10 mouse cellular contexts compared by ENCODE assay signal in genomic region chr14:118566214-118566688, GRCm38 (mm10).
DNase-seq lines count a peak whose midpoint lies in the region; ATAC-seq and TF ChIP-seq lines count a peak whose summit lies in the region.
"Had no signal": no experiment of that assay in that cellular context is flagged by ENCODE, and none has a peak within 500 bp of the region (broad histone marks: within the 10 kb centered on the region; RNA-seq: fewer than 3 reads in every experiment).

No protein-coding gene starts in this region.

- ATAC-seq in intestine, embryonic 14.5 days (replicated peaks; ENCODE audit: low FRiP score, low TSS enrichment, low read depth), result 0 out of 2 replicates have a peak, but pooled peaks have one; percentile 50
- peak; percentile 97 for ATAC-seq in stomach, postnatal 0 days (ENCODE audit: low FRiP score, low TSS enrichment)

- no peak overlapping the region for H3K4me3 ChIP-seq in cerebellum, adult 2 months (replicated peaks; ENCODE audit: insufficient read depth, low read depth, low read length)
- no peak overlapping the region for H3K4me3 ChIP-seq in intestine, embryonic 14.5 days (ENCODE audit: low read depth, low read length)
- H3K4me3 ChIP-seq in stomach, postnatal 0 days (ENCODE audit: low read depth, low read length), result no peak overlapping the region
- H3K4me3 ChIP-seq: embryonic facial prominence, embryonic 12.5 days; megakaryocyte, embryonic 14.5 days had no signal

- no peak for TF ChIP-seq POLR2A in cerebellum, adult 2 months (IDR thresholded peaks at IDR 0.05; ENCODE audit: borderline replicate concordance, insufficient read depth, low read length)

- H3K9ac ChIP-seq in intestine, embryonic 14.5 days (ENCODE audit: low read length), result no peak overlapping the region
- H3K9ac ChIP-seq in stomach, postnatal 0 days (ENCODE audit: low read length), result no peak overlapping the region
- H3K9ac ChIP-seq: embryonic facial prominence, embryonic 12.5 days had no signal

- H3K36me3 ChIP-seq in intestine, embryonic 14.5 days (ENCODE audit: control insufficient read depth, insufficient read depth, low read length), result no peaks in the 10 kb centered on the region
- no peaks in the 10 kb centered on the region for H3K36me3 ChIP-seq in stomach, postnatal 0 days (ENCODE audit: control insufficient read depth, insufficient read depth, low read length)
- H3K36me3 ChIP-seq: embryonic facial prominence, embryonic 12.5 days had no signal

- TF ChIP-seq EP300 in stomach, postnatal 0 days (optimal IDR thresholded peaks at IDR 0.05), result peak; percentile 71

- no peaks in the 10 kb centered on the region for H3K27me3 ChIP-seq in cerebellum, adult 2 months (ENCODE audit: control insufficient read depth, insufficient read depth, low read length)
- no peaks in the 10 kb centered on the region for H3K27me3 ChIP-seq in intestine, embryonic 14.5 days (replicated peaks; ENCODE audit: control insufficient read depth, insufficient read depth, low read length)
- no peaks in the 10 kb centered on the region for H3K27me3 ChIP-seq in stomach, postnatal 0 days (ENCODE audit: control insufficient read depth, insufficient read depth, low read length)
- H3K27me3 ChIP-seq: embryonic facial prominence, embryonic 12.5 days; megakaryocyte, embryonic 14.5 days had no signal

- no peak overlapping the region for H3K4me2 ChIP-seq in intestine, embryonic 14.5 days (ENCODE audit: low read length)
- peak overlapping the region; percentile 34 for H3K4me2 ChIP-seq in stomach, postnatal 0 days (replicated peaks; ENCODE audit: low read depth)
- H3K4me2 ChIP-seq: embryonic facial prominence, embryonic 12.5 days had no signal

- WGBS in cerebellum, adult 2 months, result 16% methylated on average over 12 of the region's 12 CpGs
- WGBS in intestine, embryonic 14.5 days, result 41% methylated on average over 12 of the region's 12 CpGs
- WGBS in stomach, postnatal 0 days, result 24% methylated on average over 12 of the region's 12 CpGs

- peak; percentile 34 to 50 for DNase-seq in cerebellum, postnatal 10 days
- DNase-seq in cerebellum, adult 2 months, result no peak
- DNase-seq in brain, adult 2 months (ENCODE audit: low read depth, low spot score), result peak; percentile 77
- no peak for DNase-seq in intestine, embryonic 14.5 days (ENCODE audit: low spot score)
- peak; percentile 30 for DNase-seq in lung, postnatal 25 days (ENCODE audit: low spot score)
- DNase-seq in stomach, postnatal 0 days (ENCODE audit: low spot score), result peak; percentile 74
- no peak for DNase-seq in testis, postnatal 10 days (ENCODE audit: low spot score)
- no peak for DNase-seq in kidney, postnatal 4 days

- H3K27ac ChIP-seq in cerebellum, adult 2 months (ENCODE audit: insufficient read depth, low read length), result no peak overlapping the region
- H3K27ac ChIP-seq in intestine, embryonic 14.5 days (ENCODE audit: low read depth), result no peak overlapping the region
- H3K27ac ChIP-seq in stomach, postnatal 0 days (replicated peaks), result peak overlapping the region; percentile 81
- H3K27ac ChIP-seq: embryonic facial prominence, embryonic 12.5 days had no signal

- H3K4me1 ChIP-seq in cerebellum, adult 2 months (ENCODE audit: control insufficient read depth, insufficient read depth, low read length), result no peaks in the 10 kb centered on the region; the same call in 1 of the 2 replicates
- H3K4me1 ChIP-seq in intestine, embryonic 14.5 days (replicated peaks; ENCODE audit: control insufficient read depth, insufficient read depth, low read length), result 0 out of 2 replicates have a peak, but pooled peaks cover 3% of the 10 kb centered on the region
- peaks cover 3% of the 10 kb centered on the region; the same call in 1 of the 2 replicates for H3K4me1 ChIP-seq in stomach, postnatal 0 days (replicated peaks; ENCODE audit: control insufficient read depth, insufficient read depth)
- H3K4me1 ChIP-seq: embryonic facial prominence, embryonic 12.5 days had no signal

- TF ChIP-seq CTCF in cerebellum, adult 2 months (IDR thresholded peaks at IDR 0.05; ENCODE audit: borderline replicate concordance, insufficient read depth, low read depth, low read length), result no peak
- TF ChIP-seq CTCF in stomach, postnatal 0 days (IDR thresholded peaks at IDR 0.05; ENCODE audit: low read depth), result no peak

- no peaks in the 10 kb centered on the region for H3K9me3 ChIP-seq in intestine, embryonic 14.5 days (ENCODE audit: control insufficient read depth, low read length)
- H3K9me3 ChIP-seq in stomach, postnatal 0 days (ENCODE audit: control insufficient read depth, low read length), result no peaks in the 10 kb centered on the region
- H3K9me3 ChIP-seq: embryonic facial prominence, embryonic 12.5 days; megakaryocyte, embryonic 14.5 days had no signal

Comparison
In these comparisons a context has a peak if more than half of its experiments do, and no peak if none do; other contexts are left out.
1. DNase-seq: peak in cerebellum, postnatal 10 days (2 of 2), brain, adult 2 months (single experiment), lung, postnatal 25 days (single experiment) and stomach, postnatal 0 days (single experiment); none in cerebellum, adult 2 months (0 of 2), intestine, embryonic 14.5 days (single experiment), testis, postnatal 10 days (single experiment) and kidney, postnatal 4 days (0 of 2).